In the genomic region with DNA sequence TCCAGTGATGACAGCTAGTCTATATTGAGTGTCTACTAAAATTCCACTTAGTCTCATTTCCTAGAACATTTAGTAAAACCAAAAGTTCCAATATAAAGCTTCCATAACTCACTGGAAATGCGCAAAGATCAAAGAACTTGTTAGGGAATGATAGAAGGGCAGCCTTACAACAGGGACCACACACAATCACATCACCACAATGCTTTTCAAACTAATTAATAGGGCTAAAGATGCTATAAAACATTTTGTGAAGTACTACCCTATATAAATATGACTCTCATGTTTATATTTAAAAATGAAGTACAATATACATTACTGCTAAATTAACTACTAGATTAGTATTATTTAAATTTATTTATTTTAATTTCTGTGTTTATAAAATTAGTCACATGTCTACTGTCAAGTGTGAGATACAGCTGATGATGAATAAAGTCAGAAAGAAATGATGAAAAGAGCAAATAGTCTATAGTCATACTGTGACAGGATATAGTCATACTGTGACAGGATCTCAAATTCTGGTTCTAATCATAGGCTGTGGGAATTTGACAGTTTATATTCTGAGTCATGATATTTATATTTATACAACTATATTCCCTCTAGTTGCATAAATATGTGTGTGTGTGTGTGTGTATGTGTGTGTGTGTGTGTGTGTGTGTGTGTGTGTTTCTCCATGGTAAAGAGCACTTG, we compare ENCODE assay signal across 18 mouse cellular contexts.
"Had no signal": no experiment of that assay in that cellular context is flagged by ENCODE, and none has a peak within 500 bp of the region (broad histone marks: within the 10 kb centered on the region; RNA-seq: fewer than 3 reads in every experiment).

No protein-coding gene starts in this region.

- H3K9ac ChIP-seq: liver, embryonic 13.5 days; liver, embryonic 15.5 days; liver, postnatal 0 days; midbrain, embryonic 12.5 days; neural tube, embryonic 12.5 days; stomach, embryonic 15.5 days had no signal

- DNase-seq: liver, embryonic 13.5 days; liver, postnatal 0 days; lung, adult 2 months; lung, postnatal 14 days; midbrain, embryonic 14.5 days; right cerebral cortex, postnatal 14 days; thymus, adult 2 months; thymus, postnatal 25 days; thymus, postnatal 4 days had no signal

- H3K4me3 ChIP-seq: liver, embryonic 13.5 days; liver, embryonic 15.5 days; megakaryocyte, embryonic 14.5 days; midbrain, embryonic 12.5 days; neural tube, embryonic 12.5 days; stomach, embryonic 15.5 days had no signal

- H3K36me3 ChIP-seq: liver, embryonic 13.5 days; liver, embryonic 15.5 days; midbrain, embryonic 12.5 days; neural tube, embryonic 12.5 days; stomach, embryonic 15.5 days had no signal

- H3K9me3 ChIP-seq: liver, embryonic 13.5 days; liver, embryonic 15.5 days; megakaryocyte, embryonic 14.5 days; midbrain, embryonic 12.5 days; neural tube, embryonic 12.5 days; stomach, embryonic 15.5 days had no signal

- H3K27ac ChIP-seq: liver, embryonic 13.5 days; liver, embryonic 15.5 days; macrophage; midbrain, embryonic 12.5 days; neural tube, embryonic 12.5 days; stomach, embryonic 15.5 days; stomach, postnatal 0 days had no signal

- ATAC-seq: liver, postnatal 0 days; midbrain, embryonic 16.5 days had no signal

- H3K4me2 ChIP-seq: liver, embryonic 11.5 days; liver, embryonic 13.5 days; liver, embryonic 15.5 days; midbrain, embryonic 12.5 days; neural tube, embryonic 12.5 days; stomach, embryonic 15.5 days had no signal

- H3K27me3 ChIP-seq: liver, embryonic 13.5 days; liver, embryonic 15.5 days; megakaryocyte, embryonic 14.5 days; midbrain, embryonic 12.5 days; neural tube, embryonic 12.5 days; stomach, embryonic 15.5 days had no signal

- H3K4me1 ChIP-seq: liver, embryonic 13.5 days; liver, embryonic 15.5 days; megakaryocyte, embryonic 14.5 days; midbrain, embryonic 12.5 days; neural tube, embryonic 12.5 days; stomach, embryonic 15.5 days had no signal
